Mouse (Mus musculus) myocyte (in vitro differentiated cells): ENCODE measurements around the gene Gpr61. TPM values are rescaled to one million over a fixed set of nuclear protein-coding genes. Genes with fewer than 3 reads are reported as not detected.
A peak's percentile ranks its signal among the peaks of the same experiment; 100 is the strongest.

ENCODE experiments used
- H3K27me3 ChIP-seq: one replicate; pipeline ENCODE4 v1.6.1; 2011; ENCODE audit not compliant: control insufficient read depth, insufficient read depth, insufficient read length
- H3K36me3 ChIP-seq: one replicate; pipeline ENCODE4 v1.6.1; 2011; ENCODE audit not compliant: control insufficient read depth, insufficient read depth
- H3K4me2 ChIP-seq: one replicate; pipeline ENCODE4 v1.6.1; 2011; ENCODE audit warnings: low read depth, control low read depth
- H3K4me3 ChIP-seq: one replicate; pipeline ENCODE4 v1.5.1; 2011; ENCODE audit warnings: mild to moderate bottlenecking, control low read depth, moderate library complexity
- H3K79me2 ChIP-seq: one replicate; pipeline ENCODE4 v1.6.1; 2011; ENCODE audit not compliant: control insufficient read depth, insufficient read depth
- H3ac ChIP-seq: one replicate; pipeline ENCODE4 v1.6.1; 2011; ENCODE audit not compliant: control insufficient read depth, insufficient read length
- CEBPB ChIP-seq: IDR thresholded peaks from 2 replicates; pipeline ENCODE4 v1.6.1; 2011; ENCODE audit warnings: mild to moderate bottlenecking, moderate library complexity; ENCODE audit not compliant: poor library complexity, insufficient read depth, severe bottlenecking
- E2F4 ChIP-seq: IDR thresholded peaks from one replicate; pipeline ENCODE4 v1.6.1; 2011; ENCODE audit warnings: mild to moderate bottlenecking, control low read depth, moderate library complexity; ENCODE audit not compliant: insufficient read depth
- MAX ChIP-seq: IDR thresholded peaks from one replicate; pipeline ENCODE4 v1.6.1; 2011; ENCODE audit warnings: low read depth, mild to moderate bottlenecking, control low read depth
- MYOD1 ChIP-seq, 3 experiments: IDR thresholded peaks; one replicate each; pipeline ENCODE4 v1.6.1; 2011; ENCODE audit warnings: control low read depth in 2 of 3, low read depth in 2 of 3, mild to moderate bottlenecking in 2 of 3, moderate library complexity in 1 of 3; ENCODE audit not compliant: insufficient read length in 2 of 3, control insufficient read depth in 1 of 3
- MYOG ChIP-seq, 3 experiments: IDR thresholded peaks; one replicate each; pipeline ENCODE4 v1.6.1; 2011; ENCODE audit warnings: control low read depth in 2 of 3, low read depth in 2 of 3, mild to moderate bottlenecking in 2 of 3; ENCODE audit not compliant: insufficient read length in 2 of 3, control insufficient read depth in 1 of 3, insufficient read depth in 1 of 3
- POLR2A ChIP-seq: IDR thresholded peaks from one replicate; pipeline ENCODE4 v1.6.1; 2011; ENCODE audit warnings: low read depth, mild to moderate bottlenecking, control low read depth, moderate library complexity; ENCODE audit not compliant: insufficient read length
- POLR2AphosphoS2 ChIP-seq: IDR thresholded peaks from one replicate; pipeline ENCODE4 v1.6.1; 2011; ENCODE audit warnings: low read depth, control low read depth; ENCODE audit not compliant: insufficient read length
- REST ChIP-seq: IDR thresholded peaks from one replicate; pipeline ENCODE4 v1.6.1; 2011; ENCODE audit warnings: mild to moderate bottlenecking, control low read depth, moderate library complexity; ENCODE audit not compliant: insufficient read depth, insufficient read length
- SRF ChIP-seq: IDR thresholded peaks from one replicate; pipeline ENCODE4 v1.6.1; 2011; ENCODE audit warnings: low read depth; ENCODE audit not compliant: control insufficient read depth, insufficient read length
- TCF12 ChIP-seq: IDR thresholded peaks from one replicate; pipeline ENCODE4 v1.6.1; 2011; ENCODE audit warnings: mild to moderate bottlenecking, control low read depth; ENCODE audit not compliant: poor library complexity, insufficient read depth, severe bottlenecking
- TCF3 ChIP-seq: IDR thresholded peaks from one replicate; pipeline ENCODE4 v1.6.1; 2011; ENCODE audit warnings: low read depth, control low read depth; ENCODE audit not compliant: insufficient read length
- USF1 ChIP-seq: IDR thresholded peaks from one replicate; pipeline ENCODE4 v1.6.1; 2011; ENCODE audit warnings: low read depth, mild to moderate bottlenecking, control low read depth, moderate library complexity
- polyA plus RNA-seq: library from polyadenylated mRNA; unstranded; fragments of >200 nt; fragmentation: generic; extraction: Trizol; gene quantifications from one replicate; pipeline ENCODE4 v1.2.1, GENCODE M21; 2012; ENCODE audit warnings: missing spikeins

Gpr61 gene
- polyA plus RNA-seq, 1 experiment = 0.06 TPM

GRCm38 (mm10) chr3:108158383-108159037, 3.8 kb upstream of the Gpr61 start:
- no peak for TF ChIP-seq MAX
- peak; percentile 41 for TF ChIP-seq POLR2A
- no peak for TF ChIP-seq POLR2AphosphoS2
- no peak for TF ChIP-seq TCF3
- peak in 1 of 3 experiments; percentile 44 for TF ChIP-seq MYOG (IDR thresholded peaks at IDR 0.05; ENCODE audit: control insufficient read depth in 1 of 3, insufficient read depth in 1 of 3, insufficient read length in 2 of 3, low read depth in 2 of 3)
- TF ChIP-seq TCF12 = no peak
- TF ChIP-seq MYOD1 (IDR thresholded peaks at IDR 0.05; ENCODE audit: control insufficient read depth in 1 of 3, insufficient read length in 2 of 3, low read depth in 2 of 3) = peak in 1 of 3 experiments; percentile 57
- TF ChIP-seq REST = no peak
- no peak for TF ChIP-seq CEBPB
- TF ChIP-seq SRF = no peak
- no peak for TF ChIP-seq E2F4
- TF ChIP-seq USF1 = peak; percentile 69
- no peaks in the 10 kb centered on the region for H3K79me2 ChIP-seq
- peak overlapping the region; percentile 45 for H3K4me2 ChIP-seq
- no peak overlapping the region for H3ac ChIP-seq
- no peaks in the 10 kb centered on the region for H3K36me3 ChIP-seq
- peaks cover 32% of the 10 kb centered on the region for H3K27me3 ChIP-seq
- no peak overlapping the region for H3K4me3 ChIP-seq

GRCm38 (mm10) chr3:108152290-108152689, 2.4 kb downstream of the Gpr61 start:
- Histone ChIP-seq H3K4me3 (no peak overlapping the region), H3K36me3 (no peaks in the 10 kb centered on the region), H3ac (no peak overlapping the region), H3K4me2 (no peak overlapping the region), H3K79me2 (no peaks in the 10 kb centered on the region), H3K27me3 (peaks cover 15% of the 10 kb centered on the region)
- TF ChIP-seq MYOG (IDR thresholded peaks at IDR 0.05; ENCODE audit: control insufficient read depth in 1 of 3, insufficient read depth in 1 of 3, insufficient read length in 2 of 3, low read depth in 2 of 3) (no peak), TCF3 (no peak), E2F4 (no peak), SRF (no peak), POLR2A (no peak), CEBPB (no peak), USF1 (no peak), POLR2AphosphoS2 (no peak), REST (no peak), MYOD1 (IDR thresholded peaks at IDR 0.05; ENCODE audit: control insufficient read depth in 1 of 3, insufficient read length in 2 of 3, low read depth in 2 of 3) (no peak), MAX (no peak), TCF12 (no peak)

GRCm38 (mm10) chr3:108147386-108148235, 7.1 kb downstream of the Gpr61 start:
- H3K36me3 ChIP-seq = no peaks in the 10 kb centered on the region
- H3K27me3 ChIP-seq = no peaks in the 10 kb centered on the region
- H3K4me3 ChIP-seq = no peak overlapping the region
- peak overlapping the region; percentile 42 for H3K4me2 ChIP-seq
- TF ChIP-seq TCF12 (no peak), SRF (no peak), POLR2AphosphoS2 (no peak), POLR2A (no peak), E2F4 (no peak), TCF3 (no peak), USF1 (no peak), MYOD1 (IDR thresholded peaks at IDR 0.05; ENCODE audit: control insufficient read depth in 1 of 3, insufficient read length in 2 of 3, low read depth in 2 of 3) (no peak), MAX (no peak)
- no peak overlapping the region for H3ac ChIP-seq
- peaks cover 31% of the 10 kb centered on the region for H3K79me2 ChIP-seq

- Histone ChIP-seq H3K36me3 (no peaks in the 10 kb centered on the region), H3K27me3 (no peaks in the 10 kb centered on the region), H3ac (peak overlapping the region; percentile 80), H3K4me2 (peak overlapping the region; percentile 91), H3K4me3 (peak overlapping the region; percentile 82), H3K79me2 (peaks cover 40% of the 10 kb centered on the region)
- TF ChIP-seq CEBPB (no peak), USF1 (no peak), MYOG (IDR thresholded peaks at IDR 0.05; ENCODE audit: control insufficient read depth in 1 of 3, insufficient read depth in 1 of 3, insufficient read length in 2 of 3, low read depth in 2 of 3) (no peak), TCF12 (no peak), POLR2A (no peak), MYOD1 (IDR thresholded peaks at IDR 0.05; ENCODE audit: control insufficient read depth in 1 of 3, insufficient read length in 2 of 3, low read depth in 2 of 3) (no peak)
Measured at GRCm38 (mm10) chr3:108146671-108147070, 8.0 kb downstream of the Gpr61 start.
